Mouse (Mus musculus): ENCODE results near the gene Sec31b. TPM values are rescaled to one million over a fixed set of nuclear protein-coding genes. Genes with fewer than 3 reads are reported as not detected.

Sec31b gene
- total and polyA plus RNA-seq, 3 experiments: 0.12 to 1.2 TPM; not detected in 1

DNA sequence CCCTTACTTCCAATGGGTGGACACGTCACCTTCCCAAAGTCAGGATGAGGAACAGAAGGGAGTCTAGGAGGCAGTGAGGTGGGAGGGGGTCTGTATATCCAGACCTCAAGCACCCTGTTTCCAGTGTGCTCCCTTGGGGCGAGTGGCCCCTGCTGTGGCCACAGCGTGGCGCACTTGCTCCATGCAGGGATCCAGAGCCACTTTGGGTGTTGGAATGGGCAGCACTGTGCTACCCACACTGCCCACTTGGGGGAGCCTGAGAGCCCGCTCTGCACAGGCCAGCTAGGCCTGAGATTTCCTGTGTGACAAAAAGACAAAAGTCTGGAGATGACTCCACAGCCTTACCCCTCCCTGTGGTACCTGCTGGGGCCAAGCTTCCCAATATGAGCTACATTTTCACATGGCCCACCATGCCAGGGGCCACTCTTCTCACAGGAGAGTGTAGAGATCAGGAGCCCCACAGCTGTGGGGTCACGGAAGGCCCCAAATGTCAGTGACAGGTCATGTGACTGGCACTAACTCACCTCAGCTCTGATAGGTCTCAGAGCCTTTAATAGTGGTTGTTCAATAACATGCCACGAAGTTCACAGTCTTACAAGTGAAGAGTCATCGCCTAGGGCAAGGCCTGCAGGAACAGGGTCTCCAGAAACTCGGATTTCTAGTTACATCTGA lies 37.1 kb upstream of the Sec31b start:
- peak; percentile 90 for DNase-seq (ENCODE audit: low read depth, low spot score)
- H3K9me3 ChIP-seq (replicated peaks; ENCODE audit: insufficient read depth, low read length): no peaks in the 10 kb centered on the region
- no peaks in the 10 kb centered on the region; a peak in 1 of 4 replicates for H3K27me3 ChIP-seq (ENCODE audit: control insufficient read depth in 1 of 2, insufficient read depth in 2 of 2, low read length in 2 of 2)
- no peak for TF ChIP-seq CHD2 (IDR thresholded peaks at IDR 0.05; ENCODE audit: low read length)
- 0 out of 2 replicates have a peak, but pooled peaks have one; percentile 5 for TF ChIP-seq GATA1 (IDR thresholded peaks at IDR 0.05; ENCODE audit: low read depth, low read length)
- TF ChIP-seq MAX (IDR thresholded peaks at IDR 0.05; ENCODE audit: low read length): no peak
- TF ChIP-seq MYC (IDR thresholded peaks at IDR 0.05; ENCODE audit: low read depth, low read length): 0 out of 2 replicates have a peak, but pooled peaks have one; percentile 20
- TF ChIP-seq HCFC1 (IDR thresholded peaks at IDR 0.05; ENCODE audit: low read depth, low read length): 0 out of 2 replicates have a peak, but pooled peaks have one; percentile 36
- TF ChIP-seq POLR2AphosphoS2 (IDR thresholded peaks at IDR 0.05; ENCODE audit: low read length): no peak
- 0 out of 2 replicates have a peak, but pooled peaks have one; percentile 25 for TF ChIP-seq USF1 (IDR thresholded peaks at IDR 0.05; ENCODE audit: low read depth, low read length)
- TF ChIP-seq EP300 (IDR thresholded peaks at IDR 0.05; ENCODE audit: low read depth in 1 of 2, low read length in 2 of 2): no peak
- no peak for TF ChIP-seq ZNF384 (IDR thresholded peaks at IDR 0.05; ENCODE audit: low read depth, low read length)
- TF ChIP-seq JUND (IDR thresholded peaks at IDR 0.05; ENCODE audit: low read depth, low read length): no peak; the same call in 1 of the 2 replicates
- TF ChIP-seq CHD1 (IDR thresholded peaks at IDR 0.05; ENCODE audit: low read depth, low read length): no peak
- peak; percentile 100 for TF ChIP-seq CTCF (IDR thresholded peaks at IDR 0.05 in 2 of 3, conservative IDR thresholded peaks at IDR 0.05 in 1 of 3; ENCODE audit: control insufficient read depth in 1 of 3, insufficient read depth in 1 of 3, low read depth in 2 of 3, low read length in 3 of 3, poor library complexity in 1 of 3, severe bottlenecking in 1 of 3)
- peak; percentile 58; the same call in 1 of the 2 replicates for TF ChIP-seq BHLHE40 (IDR thresholded peaks at IDR 0.05; ENCODE audit: borderline replicate concordance, low read depth, low read length)
- peak; percentile 99 for TF ChIP-seq SMC3 (IDR thresholded peaks at IDR 0.05; ENCODE audit: low read depth, low read length)
- no peak for TF ChIP-seq ZMIZ1 (IDR thresholded peaks at IDR 0.05; ENCODE audit: low read depth, low read length)
- TF ChIP-seq RAD21 (IDR thresholded peaks at IDR 0.05; ENCODE audit: low read depth, low read length): peak; percentile 99
- 0 out of 2 replicates have a peak, but pooled peaks have one; percentile 4 for TF ChIP-seq NELFE (IDR thresholded peaks at IDR 0.05; ENCODE audit: low read depth, low read length)
- no peak for TF ChIP-seq MXI1 (IDR thresholded peaks at IDR 0.05; ENCODE audit: low read depth, low read length)
- no peak for TF ChIP-seq ETS1 (IDR thresholded peaks at IDR 0.05; ENCODE audit: low read depth, low read length)
- peak; percentile 88 for TF ChIP-seq ZC3H11A (IDR thresholded peaks at IDR 0.05; ENCODE audit: low read depth, low read length)
- H3K36me3 ChIP-seq (ENCODE audit: control insufficient read depth in 1 of 2, insufficient read depth in 2 of 2, low read length in 2 of 2): no peaks in the 10 kb centered on the region
- H3K79me2 ChIP-seq (ENCODE audit: control insufficient read depth, insufficient read depth, low read length, poor library complexity): no peaks in the 10 kb centered on the region
- H3K9ac ChIP-seq (ENCODE audit: control insufficient read depth, low read depth, low read length, poor library complexity, severe bottlenecking): no peak overlapping the region
- H3K27ac ChIP-seq (ENCODE audit: control insufficient read depth, low read depth, low read length): no peak overlapping the region
- no peak overlapping the region for H3K4me3 ChIP-seq (ENCODE audit: control insufficient read depth in 1 of 2, insufficient read depth in 1 of 2, low read depth in 2 of 2, low read length in 2 of 2)
- no peaks in the 10 kb centered on the region for H3K4me1 ChIP-seq (ENCODE audit: control insufficient read depth in 1 of 2, insufficient read depth in 2 of 2, low read length in 2 of 2)

GRCm38 (mm10) chr19:44582103-44582502 lies 36.4 kb upstream of the Sec31b start:
- Histone ChIP-seq H3K9me3 (replicated peaks; ENCODE audit: insufficient read depth, low read length) (no peaks in the 10 kb centered on the region), H3K27ac (ENCODE audit: control insufficient read depth, low read depth, low read length) (no peak overlapping the region), H3K4me3 (ENCODE audit: control insufficient read depth in 1 of 2, insufficient read depth in 1 of 2, low read depth in 2 of 2, low read length in 2 of 2) (no peak overlapping the region), H3K79me2 (ENCODE audit: control insufficient read depth, insufficient read depth, low read length, poor library complexity) (no peaks in the 10 kb centered on the region), H3K9ac (ENCODE audit: control insufficient read depth, low read depth, low read length, poor library complexity, severe bottlenecking) (no peak overlapping the region), H3K4me1 (ENCODE audit: control insufficient read depth in 1 of 2, insufficient read depth in 2 of 2, low read length in 2 of 2) (no peaks in the 10 kb centered on the region), H3K27me3 (ENCODE audit: control insufficient read depth in 1 of 2, insufficient read depth in 2 of 2, low read length in 2 of 2) (no peaks in the 10 kb centered on the region; a peak in 1 of 4 replicates), H3K36me3 (ENCODE audit: control insufficient read depth in 1 of 2, insufficient read depth in 2 of 2, low read length in 2 of 2) (no peaks in the 10 kb centered on the region)
- TF ChIP-seq ZMIZ1 (IDR thresholded peaks at IDR 0.05; ENCODE audit: low read depth, low read length) (no peak), USF1 (IDR thresholded peaks at IDR 0.05; ENCODE audit: low read depth, low read length) (no peak), GABPA (IDR thresholded peaks at IDR 0.05; ENCODE audit: low read depth, low read length) (no peak), ZC3H11A (IDR thresholded peaks at IDR 0.05; ENCODE audit: low read depth, low read length) (no peak), BHLHE40 (IDR thresholded peaks at IDR 0.05; ENCODE audit: borderline replicate concordance, low read depth, low read length) (no peak), NRF1 (IDR thresholded peaks at IDR 0.05; ENCODE audit: insufficient read depth, low read depth, low read length, poor library complexity, severe bottlenecking) (no peak), JUND (IDR thresholded peaks at IDR 0.05; ENCODE audit: low read depth, low read length) (no peak), MAZ (IDR thresholded peaks at IDR 0.05; ENCODE audit: low read depth, low read length) (no peak), EP300 (IDR thresholded peaks at IDR 0.05; ENCODE audit: low read depth in 1 of 2, low read length in 2 of 2) (no peak), GATA1 (IDR thresholded peaks at IDR 0.05; ENCODE audit: low read depth, low read length) (no peak), MXI1 (IDR thresholded peaks at IDR 0.05; ENCODE audit: low read depth, low read length) (no peak), MYB (IDR thresholded peaks at IDR 0.05; ENCODE audit: low read depth, low read length) (no peak), E2F4 (IDR thresholded peaks at IDR 0.05; ENCODE audit: borderline replicate concordance, low read depth, low read length) (no peak), MYC (IDR thresholded peaks at IDR 0.05; ENCODE audit: low read depth, low read length) (no peak), SIN3A (IDR thresholded peaks at IDR 0.05; ENCODE audit: low read length) (no peak), CTCF (IDR thresholded peaks at IDR 0.05 in 2 of 3, conservative IDR thresholded peaks at IDR 0.05 in 1 of 3; ENCODE audit: control insufficient read depth in 1 of 3, insufficient read depth in 1 of 3, low read depth in 2 of 3, low read length in 3 of 3, poor library complexity in 1 of 3, severe bottlenecking in 1 of 3) (no peak), HCFC1 (IDR thresholded peaks at IDR 0.05; ENCODE audit: low read depth, low read length) (no peak), POLR2AphosphoS5 (IDR thresholded peaks at IDR 0.05; ENCODE audit: borderline replicate concordance, low read depth, low read length) (no peak), TBP (IDR thresholded peaks at IDR 0.05; ENCODE audit: low read depth, low read length) (no peak)
- no peak for DNase-seq (ENCODE audit: low read depth, low spot score)

Measured in MEL (cell line).